Mouse (Mus musculus): Measurements from ENCODE around the gene Ccdc51. TPM values are rescaled to one million over a fixed set of nuclear protein-coding genes. Genes with fewer than 3 reads are reported as not detected.

Gene Ccdc51
- total and polyA plus RNA-seq, 3 experiments = 15.1 to 28.4 TPM; not detected in 1

GRCm38 (mm10) chr9:109054712-109055111 lies 27.6 kb upstream of the Ccdc51 start:
- Histone ChIP-seq H3K4me3 (ENCODE audit: control insufficient read depth in 1 of 2, insufficient read depth in 1 of 2, low read depth in 2 of 2, low read length in 2 of 2) (peak overlapping the region; percentile 35 to 57), H3K9ac (ENCODE audit: control insufficient read depth, low read depth, low read length, poor library complexity, severe bottlenecking) (peak overlapping the region; percentile 74), H3K36me3 (ENCODE audit: control insufficient read depth in 1 of 2, insufficient read depth in 2 of 2, low read length in 2 of 2) (peaks cover 0 to 26% of the 10 kb centered on the region in 2 experiments; a peak in 2 of 4 replicates), H3K9me3 (replicated peaks; ENCODE audit: insufficient read depth, low read length) (no peaks in the 10 kb centered on the region), H3K79me2 (ENCODE audit: control insufficient read depth, insufficient read depth, low read length, poor library complexity) (peaks cover 4% of the 10 kb centered on the region), H3K27me3 (ENCODE audit: control insufficient read depth in 1 of 2, insufficient read depth in 2 of 2, low read length in 2 of 2) (no peaks in the 10 kb centered on the region), H3K4me1 (ENCODE audit: control insufficient read depth in 1 of 2, insufficient read depth in 2 of 2, low read length in 2 of 2) (peaks cover 5 to 32% of the 10 kb centered on the region in 2 experiments), H3K27ac (ENCODE audit: control insufficient read depth, low read depth, low read length) (peak overlapping the region; percentile 81)
- TF ChIP-seq GATA1 (IDR thresholded peaks at IDR 0.05; ENCODE audit: low read depth, low read length) (0 out of 2 replicates have a peak, but pooled peaks have one; percentile 14), ETS1 (IDR thresholded peaks at IDR 0.05; ENCODE audit: low read depth, low read length) (peak; percentile 57; the same call in 1 of the 2 replicates), ZKSCAN1 (IDR thresholded peaks at IDR 0.05; ENCODE audit: low read depth, low read length) (no peak), MXI1 (IDR thresholded peaks at IDR 0.05; ENCODE audit: low read depth, low read length) (0 out of 2 replicates have a peak, but pooled peaks have one; percentile 20), ZNF384 (IDR thresholded peaks at IDR 0.05; ENCODE audit: low read depth, low read length) (peak; percentile 83), HCFC1 (IDR thresholded peaks at IDR 0.05; ENCODE audit: low read depth, low read length) (peak; percentile 79), SIN3A (IDR thresholded peaks at IDR 0.05; ENCODE audit: low read length) (peak; percentile 98), EP300 (IDR thresholded peaks at IDR 0.05; ENCODE audit: low read depth in 1 of 2, low read length in 2 of 2) (0 out of 4 replicates have a peak, but pooled peaks of 1 of the 2 experiments have one; percentile 7), POLR2AphosphoS2 (IDR thresholded peaks at IDR 0.05; ENCODE audit: low read length) (no peak), GABPA (IDR thresholded peaks at IDR 0.05; ENCODE audit: low read depth, low read length) (no peak), ELF1 (IDR thresholded peaks at IDR 0.05; ENCODE audit: low read depth, low read length) (peak; percentile 89), MAFK (IDR thresholded peaks at IDR 0.05; ENCODE audit: borderline replicate concordance, low read depth, low read length) (no peak), MYB (IDR thresholded peaks at IDR 0.05; ENCODE audit: low read depth, low read length) (no peak), MEF2A (IDR thresholded peaks at IDR 0.05; ENCODE audit: extremely low read depth, insufficient replicate concordance, low read depth, low read length, poor library complexity, severe bottlenecking) (no peak), NELFE (IDR thresholded peaks at IDR 0.05; ENCODE audit: low read depth, low read length) (peak; percentile 56; the same call in 1 of the 2 replicates), TBP (IDR thresholded peaks at IDR 0.05; ENCODE audit: low read depth, low read length) (peak; percentile 74), TCF12 (IDR thresholded peaks at IDR 0.05; ENCODE audit: low read depth, low read length) (peak; percentile 27; the same call in 1 of the 2 replicates), POLR2A (IDR thresholded peaks at IDR 0.05; ENCODE audit: control insufficient read depth in 1 of 2, insufficient read depth in 1 of 2, low read depth in 1 of 2, low read length in 2 of 2, poor library complexity in 1 of 2) (peak in 1 of 2 experiments; percentile 83; a peak in 2 of 4 replicates)
- peak; percentile 94 for DNase-seq (ENCODE audit: low read depth, low spot score)

DNA sequence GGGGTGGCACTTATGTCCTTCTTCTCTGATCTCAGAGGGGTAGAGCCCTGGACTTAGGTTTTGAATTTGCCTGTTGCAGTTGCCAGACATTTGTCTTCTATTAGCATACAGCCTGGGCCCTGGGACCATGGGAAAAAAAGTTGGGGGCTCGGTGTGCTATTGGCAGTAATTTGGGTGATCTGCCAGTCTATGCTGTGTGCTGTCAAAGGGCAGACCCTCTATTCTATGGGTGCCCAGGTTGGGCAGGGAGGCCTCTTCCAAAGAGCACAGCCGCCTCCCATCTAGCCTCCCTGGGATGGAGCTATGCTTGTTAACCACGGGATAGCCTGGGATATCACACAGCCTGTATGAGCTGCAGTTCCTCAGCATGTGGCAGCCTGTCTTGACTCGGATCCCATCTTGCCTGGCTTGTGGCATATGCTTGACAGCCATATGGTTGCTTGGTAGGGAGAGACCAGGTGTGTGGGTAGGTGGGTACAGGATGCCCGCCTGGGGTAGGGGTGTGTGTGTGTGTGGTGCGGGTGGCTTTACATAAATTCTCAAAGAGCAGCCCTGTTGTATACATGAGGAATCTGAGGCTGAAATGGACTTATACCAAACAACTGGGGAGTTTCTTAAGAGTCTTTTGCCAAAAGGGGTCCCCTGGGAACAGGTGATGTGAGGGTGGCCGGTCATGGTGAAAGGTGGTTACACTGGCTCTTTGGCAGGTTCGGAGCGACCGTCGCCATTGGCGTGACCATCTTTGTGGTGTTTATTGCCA lies 26.8 kb upstream of the Ccdc51 start:
- TF ChIP-seq POLR2A (IDR thresholded peaks at IDR 0.05; ENCODE audit: control insufficient read depth in 1 of 2, insufficient read depth in 1 of 2, low read depth in 1 of 2, low read length in 2 of 2, poor library complexity in 1 of 2) (no peak), MYC (IDR thresholded peaks at IDR 0.05; ENCODE audit: low read depth, low read length) (no peak), MAX (IDR thresholded peaks at IDR 0.05; ENCODE audit: low read length) (no peak), ZKSCAN1 (IDR thresholded peaks at IDR 0.05; ENCODE audit: low read depth, low read length) (no peak), MXI1 (IDR thresholded peaks at IDR 0.05; ENCODE audit: low read depth, low read length) (no peak), KAT2A (conservative IDR thresholded peaks at IDR 0.05; ENCODE audit: low read depth, low read length) (no peak), RAD21 (IDR thresholded peaks at IDR 0.05; ENCODE audit: low read depth, low read length) (no peak), MEF2A (IDR thresholded peaks at IDR 0.05; ENCODE audit: extremely low read depth, insufficient replicate concordance, low read depth, low read length, poor library complexity, severe bottlenecking) (no peak), JUND (IDR thresholded peaks at IDR 0.05; ENCODE audit: low read depth, low read length) (no peak), BHLHE40 (IDR thresholded peaks at IDR 0.05; ENCODE audit: borderline replicate concordance, low read depth, low read length) (no peak), NRF1 (IDR thresholded peaks at IDR 0.05; ENCODE audit: insufficient read depth, low read depth, low read length, poor library complexity, severe bottlenecking) (no peak), ETS1 (IDR thresholded peaks at IDR 0.05; ENCODE audit: low read depth, low read length) (no peak), POLR2AphosphoS5 (IDR thresholded peaks at IDR 0.05; ENCODE audit: borderline replicate concordance, low read depth, low read length) (no peak), MAFK (IDR thresholded peaks at IDR 0.05; ENCODE audit: borderline replicate concordance, low read depth, low read length) (no peak)
- Histone ChIP-seq H3K27me3 (ENCODE audit: control insufficient read depth in 1 of 2, insufficient read depth in 2 of 2, low read length in 2 of 2) (no peaks in the 10 kb centered on the region), H3K79me2 (ENCODE audit: control insufficient read depth, insufficient read depth, low read length, poor library complexity) (peaks cover 4% of the 10 kb centered on the region), H3K4me1 (ENCODE audit: control insufficient read depth in 1 of 2, insufficient read depth in 2 of 2, low read length in 2 of 2) (peaks cover 5 to 32% of the 10 kb centered on the region in 2 experiments), H3K36me3 (ENCODE audit: control insufficient read depth in 1 of 2, insufficient read depth in 2 of 2, low read length in 2 of 2) (peaks cover 0 to 26% of the 10 kb centered on the region in 2 experiments; a peak in 2 of 4 replicates), H3K4me3 (ENCODE audit: control insufficient read depth in 1 of 2, insufficient read depth in 1 of 2, low read depth in 2 of 2, low read length in 2 of 2) (peak overlapping the region; percentile 35 to 57), H3K9me3 (replicated peaks; ENCODE audit: insufficient read depth, low read length) (no peaks in the 10 kb centered on the region), H3K27ac (ENCODE audit: control insufficient read depth, low read depth, low read length) (peak overlapping the region; percentile 81), H3K9ac (ENCODE audit: control insufficient read depth, low read depth, low read length, poor library complexity, severe bottlenecking) (peak overlapping the region; percentile 74)
- DNase-seq (ENCODE audit: low read depth, low spot score) = no peak

All from MEL (cell line).